Mouse (Mus musculus) limb, embryonic 11.5 days (tissue): ENCODE results near the gene Aldh1a1. TPM values are rescaled to one million over a fixed set of nuclear protein-coding genes. Genes with fewer than 3 reads are reported as not detected.

ENCODE experiments used
- ATAC-seq: fragments of 200-750 bp; cut with Nextera tagmentation; 2 replicates; pipeline ENCODE4 v1.8.0; 2017; ENCODE audit warnings: low read depth; ENCODE audit not compliant: insufficient number of reproducible peaks, low FRiP score, low TSS enrichment
- DNase-seq: peaks from one replicate; pipeline ENCODE4 v3.0.0-alpha.2; 2015; ENCODE audit warnings: low spot score
- H3K27ac ChIP-seq: fragments of 300-500 bp; sonication (generic); replicated peaks from 2 replicates; pipeline ENCODE4 v1.5.1; 2014; ENCODE audit warnings: low read depth, mild to moderate bottlenecking, low read length
- H3K27me3 ChIP-seq: fragments of 300-500 bp; sonication (generic); 2 replicates; pipeline ENCODE4 v1.6.1; 2014; ENCODE audit warnings: mild to moderate bottlenecking, low read length, mixed read lengths; ENCODE audit not compliant: control insufficient read depth, insufficient read depth
- H3K36me3 ChIP-seq: fragments of 300-500 bp; sonication (generic); 2 replicates; pipeline ENCODE4 v1.6.1; 2014; ENCODE audit warnings: mild to moderate bottlenecking, low read length, moderate library complexity, mixed read lengths; ENCODE audit not compliant: control insufficient read depth, insufficient read depth
- H3K4me1 ChIP-seq: fragments of 300-500 bp; sonication (generic); 2 replicates; pipeline ENCODE4 v1.6.1; 2014; ENCODE audit warnings: low read length, mixed read lengths; ENCODE audit not compliant: control insufficient read depth, insufficient read depth
- H3K4me2 ChIP-seq: fragments of 300-500 bp; sonication (generic); 2 replicates; pipeline ENCODE4 v1.6.1; 2014; ENCODE audit warnings: low read depth, mild to moderate bottlenecking, moderate library complexity; ENCODE audit not compliant: severe bottlenecking
- H3K4me3 ChIP-seq: fragments of 300-500 bp; sonication (generic); 2 replicates; pipeline ENCODE4 v1.5.1; 2014; ENCODE audit warnings: low read depth, low read length
- H3K9ac ChIP-seq: fragments of 300-500 bp; sonication (generic); 2 replicates; pipeline ENCODE4 v1.6.1; 2014; ENCODE audit warnings: mild to moderate bottlenecking, low read length
- H3K9me3 ChIP-seq: fragments of 300-500 bp; sonication (generic); 2 replicates; pipeline ENCODE4 v1.6.1; 2016; ENCODE audit warnings: low read length; ENCODE audit not compliant: control insufficient read depth
- WGBS: fragments of 180-500 bp; shearing (Covaris S2); extraction: QIAGEN DNeasy Blood & Tissue Kit; methylation state at CpG from one replicate; pipeline ENCODE4 v1.1.7; 2014; 5-methylcytosine and 5-hydroxymethylcytosine counted together
- polyA plus RNA-seq: library from polyadenylated mRNA; unstranded; fragments of >200 nt; fragmentation: Nextera tagmentation; extraction: Ambion mirVana; gene quantifications from 2 replicates; pipeline ENCODE4 v1.2.1, GENCODE M21; 2014

Gene Aldh1a1
- 0.09 TPM in 1 of 2 replicates, not detected in the other for polyA plus RNA-seq

- H3K36me3 ChIP-seq = no peaks in the 10 kb centered on the region
- no peak within 1 kb of the TSS for H3K9ac ChIP-seq
- WGBS = 81% methylated on average over 2 of the region's 2 CpGs
- H3K4me1 ChIP-seq = no peaks in the 10 kb centered on the region
- no peak for ATAC-seq
- DNase-seq = no peak
- H3K27me3 ChIP-seq = no peaks in the 10 kb centered on the region
- H3K27ac ChIP-seq = no peak within 1 kb of the TSS
- no peak within 1 kb of the TSS for H3K4me2 ChIP-seq
- H3K4me3 ChIP-seq = no peak within 1 kb of the TSS
- no peaks in the 10 kb centered on the region for H3K9me3 ChIP-seq
Observed at GRCm38 (mm10) chr19:20492491-20492890, at the start of gene Aldh1a1. Gene Aldh1a1 (plus strand): TSS chr19:20492715.

GRCm38 (mm10) chr19:20447807-20448206 is 44.7 kb upstream of the Aldh1a1 start:
- H3K4me2 ChIP-seq = no peak overlapping the region
- H3K27me3 ChIP-seq = no peaks in the 10 kb centered on the region
- no peaks in the 10 kb centered on the region for H3K9me3 ChIP-seq
- no peak for DNase-seq
- no peaks in the 10 kb centered on the region for H3K4me1 ChIP-seq
- no peak overlapping the region for H3K27ac ChIP-seq
- H3K9ac ChIP-seq = no peak overlapping the region
- 82% methylated on average over 2 of the region's 2 CpGs for WGBS
- ATAC-seq = no peak
- no peak overlapping the region for H3K4me3 ChIP-seq
- H3K36me3 ChIP-seq = no peaks in the 10 kb centered on the region

GRCm38 (mm10) chr19:20449546-20449945 is 43.0 kb upstream of the Aldh1a1 start:
- Histone ChIP-seq H3K4me1 (no peaks in the 10 kb centered on the region), H3K27ac (no peak overlapping the region), H3K9ac (no peak overlapping the region), H3K36me3 (no peaks in the 10 kb centered on the region), H3K9me3 (no peaks in the 10 kb centered on the region), H3K4me2 (no peak overlapping the region), H3K4me3 (no peak overlapping the region), H3K27me3 (no peaks in the 10 kb centered on the region)
- DNase-seq (no peak), ATAC-seq (no peak)

GRCm38 (mm10) chr19:20451045-20451444 is 41.5 kb upstream of the Aldh1a1 start:
- DNase-seq = no peak
- H3K4me1 ChIP-seq = no peaks in the 10 kb centered on the region
- no peak overlapping the region for H3K9ac ChIP-seq
- no peaks in the 10 kb centered on the region for H3K36me3 ChIP-seq
- H3K27ac ChIP-seq = no peak overlapping the region
- 88% methylated on average over 7 of the region's 7 CpGs for WGBS
- no peaks in the 10 kb centered on the region for H3K27me3 ChIP-seq
- H3K9me3 ChIP-seq = no peaks in the 10 kb centered on the region
- ATAC-seq = no peak
- no peak overlapping the region for H3K4me3 ChIP-seq
- no peak overlapping the region for H3K4me2 ChIP-seq

- DNase-seq (no peak), ATAC-seq (no peak)
- 77% methylated on average over 1 of the region's 1 CpGs for WGBS
- Histone ChIP-seq H3K4me3 (no peak overlapping the region), H3K27ac (no peak overlapping the region), H3K9me3 (no peaks in the 10 kb centered on the region), H3K27me3 (no peaks in the 10 kb centered on the region), H3K4me2 (no peak overlapping the region), H3K9ac (no peak overlapping the region), H3K36me3 (no peaks in the 10 kb centered on the region), H3K4me1 (no peaks in the 10 kb centered on the region)
Observed at GRCm38 (mm10) chr19:20484497-20484896, 8.0 kb upstream of the Aldh1a1 start.

- no peak for DNase-seq
- no peak overlapping the region for H3K9ac ChIP-seq
- H3K27ac ChIP-seq = no peak overlapping the region
- no peaks in the 10 kb centered on the region for H3K9me3 ChIP-seq
- 71% methylated on average over 4 of the region's 4 CpGs for WGBS
- no peaks in the 10 kb centered on the region for H3K27me3 ChIP-seq
- no peaks in the 10 kb centered on the region for H3K4me1 ChIP-seq
- H3K4me3 ChIP-seq = no peak overlapping the region
- H3K36me3 ChIP-seq = no peaks in the 10 kb centered on the region
- H3K4me2 ChIP-seq = no peak overlapping the region
- no peak for ATAC-seq
Observed at GRCm38 (mm10) chr19:20491950-20492349, 565 bp upstream of the Aldh1a1 start.

GRCm38 (mm10) chr19:20496476-20496875 is 4.0 kb downstream of the Aldh1a1 start:
- H3K4me2 ChIP-seq = no peak overlapping the region
- H3K36me3 ChIP-seq = no peaks in the 10 kb centered on the region

GRCm38 (mm10) chr19:20505359-20505758 is 12.8 kb downstream of the Aldh1a1 start:
- no peaks in the 10 kb centered on the region for H3K36me3 ChIP-seq
- H3K4me1 ChIP-seq = no peaks in the 10 kb centered on the region
- no peak overlapping the region for H3K4me2 ChIP-seq
- H3K9ac ChIP-seq = no peak overlapping the region
- no peaks in the 10 kb centered on the region for H3K9me3 ChIP-seq
- no peaks in the 10 kb centered on the region for H3K27me3 ChIP-seq
- no peak for DNase-seq
- ATAC-seq = no peak
- H3K27ac ChIP-seq = no peak overlapping the region
- no peak overlapping the region for H3K4me3 ChIP-seq

More at GRCm38 (mm10) chr19:20496476-20496875, 4.0 kb downstream of the Aldh1a1 start:
- Histone ChIP-seq H3K9ac (no peak overlapping the region), H3K27me3 (no peaks in the 10 kb centered on the region), H3K27ac (no peak overlapping the region), H3K9me3 (no peaks in the 10 kb centered on the region), H3K4me3 (no peak overlapping the region), H3K4me1 (no peaks in the 10 kb centered on the region)
- DNase-seq (no peak), ATAC-seq (no peak)

- no peaks in the 10 kb centered on the region for H3K9me3 ChIP-seq
- 73% methylated on average over 9 of the region's 9 CpGs for WGBS
- no peaks in the 10 kb centered on the region for H3K36me3 ChIP-seq
- no peak overlapping the region for H3K27ac ChIP-seq
- H3K4me1 ChIP-seq = no peaks in the 10 kb centered on the region
- H3K4me3 ChIP-seq = no peak overlapping the region
- DNase-seq (no peak), ATAC-seq (no peak)
- H3K27me3 ChIP-seq = no peaks in the 10 kb centered on the region
- H3K4me2 ChIP-seq = no peak overlapping the region
- no peak overlapping the region for H3K9ac ChIP-seq
Observed at GRCm38 (mm10) chr19:20506936-20507615, 14.6 kb downstream of the Aldh1a1 start.
